Mouse (Mus musculus): ENCODE measurements around the gene Cep57l1. TPM values are rescaled to one million over a fixed set of nuclear protein-coding genes. Genes with fewer than 3 reads are reported as not detected.
"Not testable (repeated sequence)": the region's sequence is repeated elsewhere in the genome, so short reads cannot be mapped to it uniquely, and the experiment has no call there.

Gene Cep57l1
- total RNA-seq (2021): 1 to 10 TPM; 5.5 to 6.6 TPM
- long read RNA-seq, partial matches to known transcripts: 3 of 6 reads
- long read RNA-seq, other reads (novel, unspliced or antisense): 1 of 6 reads

GRCm38 (mm10) chr10:41809771-41810563 is at the start of gene Cep57l1, which contains the start of gene Sesn1:
TSS of gene Cep57l1 (minus strand) at chr10:41809871.
TSS of gene Sesn1 (plus strand) at chr10:41809935.
- peak; percentile 82 to 97 for DNase-seq (ENCODE audit: low spot score in 2 of 2)

GRCm38 (mm10) chr10:41848721-41849120 is 39.0 kb upstream of the Cep57l1 start:
- DNase-seq (ENCODE audit: low spot score in 2 of 2): no peak

- DNase-seq (ENCODE audit: low spot score in 2 of 2): no peak
Measured at GRCm38 (mm10) chr10:41847737-41848136, 38.1 kb upstream of the Cep57l1 start.

- DNase-seq (ENCODE audit: low spot score in 2 of 2): no peak
Measured at GRCm38 (mm10) chr10:41838911-41839310, 29.2 kb upstream of the Cep57l1 start.

- DNase-seq (ENCODE audit: low spot score in 2 of 2): no peak
Measured at GRCm38 (mm10) chr10:41834131-41834530, 24.5 kb upstream of the Cep57l1 start.

GRCm38 (mm10) chr10:41832191-41832590 is 22.5 kb upstream of the Cep57l1 start:
- no peak for DNase-seq (ENCODE audit: low spot score in 2 of 2)

GRCm38 (mm10) chr10:41830851-41831522 is 21.3 kb upstream of the Cep57l1 start:
- DNase-seq (ENCODE audit: low spot score in 2 of 2): peak; percentile 42 to 86

GRCm38 (mm10) chr10:41830445-41830844 is 20.8 kb upstream of the Cep57l1 start:
- DNase-seq (ENCODE audit: low spot score in 2 of 2): no peak

GRCm38 (mm10) chr10:41829980-41830379 is 20.3 kb upstream of the Cep57l1 start:
- no peak for DNase-seq (ENCODE audit: low spot score in 2 of 2)

- no peak for DNase-seq (ENCODE audit: low spot score in 2 of 2)
Measured at GRCm38 (mm10) chr10:41829191-41829590, 19.5 kb upstream of the Cep57l1 start.

- no peak for DNase-seq (ENCODE audit: low spot score in 2 of 2)
Measured at GRCm38 (mm10) chr10:41827784-41828183, 18.1 kb upstream of the Cep57l1 start.

GRCm38 (mm10) chr10:41826526-41827116 is 16.9 kb upstream of the Cep57l1 start:
- DNase-seq (ENCODE audit: low spot score in 2 of 2): no peak

- no peak for DNase-seq (ENCODE audit: low spot score in 2 of 2)
Measured at GRCm38 (mm10) chr10:41825996-41826395, 16.3 kb upstream of the Cep57l1 start.

- DNase-seq (ENCODE audit: low spot score in 2 of 2): no peak
Measured at GRCm38 (mm10) chr10:41825041-41825440, 15.4 kb upstream of the Cep57l1 start.

- DNase-seq (ENCODE audit: low spot score in 2 of 2): no peak
Measured at GRCm38 (mm10) chr10:41823916-41824315, 14.2 kb upstream of the Cep57l1 start.

- not testable (repeated sequence) for DNase-seq (ENCODE audit: low spot score in 2 of 2)
Measured at GRCm38 (mm10) chr10:41823282-41823675, 13.6 kb upstream of the Cep57l1 start.

GRCm38 (mm10) chr10:41822573-41823281 is 13.1 kb upstream of the Cep57l1 start:
- peak in 1 of 2 experiments; percentile 28 for DNase-seq (ENCODE audit: low spot score in 2 of 2)

GRCm38 (mm10) chr10:41821171-41821570 is 11.5 kb upstream of the Cep57l1 start:
- DNase-seq (ENCODE audit: low spot score in 2 of 2): no peak

GRCm38 (mm10) chr10:41820401-41820800 is 10.7 kb upstream of the Cep57l1 start:
- no peak for DNase-seq (ENCODE audit: low spot score in 2 of 2)

GRCm38 (mm10) chr10:41819307-41819706 is 9.6 kb upstream of the Cep57l1 start:
- DNase-seq (ENCODE audit: low spot score in 2 of 2): peak in 1 of 2 experiments; percentile 48

GRCm38 (mm10) chr10:41818733-41819070 is 9.0 kb upstream of the Cep57l1 start:
- not testable (repeated sequence) for DNase-seq (ENCODE audit: low spot score in 2 of 2)
